Mouse (Mus musculus): Measurements from ENCODE around the gene Pdlim1.

Gene Pdlim1

DNA sequence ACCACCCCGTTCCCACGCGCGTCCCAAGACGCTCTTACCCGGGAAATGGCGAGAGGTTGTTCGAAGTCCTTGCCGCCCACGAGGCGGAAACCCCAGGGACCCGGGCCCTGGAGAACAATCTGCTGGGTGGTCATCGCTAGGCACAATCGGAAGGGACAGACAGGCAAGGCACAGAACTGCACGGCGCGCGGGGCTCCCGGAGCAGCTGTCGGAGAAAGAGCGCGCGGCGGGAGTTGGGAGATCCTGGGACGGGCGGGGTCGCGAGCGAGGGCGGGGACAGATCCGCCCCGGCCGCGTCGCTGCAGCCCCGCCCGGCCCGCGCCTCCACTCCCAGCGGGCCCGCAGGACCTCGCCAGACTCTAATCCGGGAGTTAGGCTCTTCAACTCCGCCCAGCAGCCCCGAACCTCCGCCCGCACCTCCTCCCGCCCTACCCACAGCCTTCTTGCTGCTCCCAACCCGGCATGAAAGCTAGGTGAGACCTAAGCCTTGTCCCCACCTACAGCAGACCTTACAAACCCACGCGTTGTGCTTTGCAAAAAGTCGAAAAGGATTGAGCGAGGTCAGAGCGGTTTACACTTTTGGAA lies at the start of gene Pdlim1:
Pdlim1 (minus strand) TSS at position 535 of the 585 bp plus-strand sequence.
- DNase-seq (ENCODE audit: low spot score in 2 of 2): peak; percentile 69 to 79

DNA sequence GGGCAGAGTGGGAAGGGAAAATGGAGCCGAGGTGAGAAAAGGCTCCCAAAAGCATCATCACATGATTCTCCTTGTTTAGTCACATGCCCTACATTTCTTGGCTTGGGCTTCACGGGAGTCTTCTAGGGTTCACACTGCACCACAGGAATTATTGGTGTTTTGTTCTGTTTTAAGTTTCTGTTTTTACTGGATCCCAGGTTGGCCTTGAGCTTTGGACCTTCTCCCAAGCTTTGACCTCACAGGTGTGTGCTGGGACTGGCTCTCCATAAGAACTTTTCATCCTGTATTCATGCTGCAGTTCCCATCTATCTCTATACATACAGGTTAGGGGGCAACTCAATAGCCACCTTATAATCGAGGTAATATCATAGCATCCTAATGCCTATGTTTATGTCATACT lies 47.6 kb upstream of the Pdlim1 start:
- DNase-seq (ENCODE audit: low spot score in 2 of 2): no peak

DNA sequence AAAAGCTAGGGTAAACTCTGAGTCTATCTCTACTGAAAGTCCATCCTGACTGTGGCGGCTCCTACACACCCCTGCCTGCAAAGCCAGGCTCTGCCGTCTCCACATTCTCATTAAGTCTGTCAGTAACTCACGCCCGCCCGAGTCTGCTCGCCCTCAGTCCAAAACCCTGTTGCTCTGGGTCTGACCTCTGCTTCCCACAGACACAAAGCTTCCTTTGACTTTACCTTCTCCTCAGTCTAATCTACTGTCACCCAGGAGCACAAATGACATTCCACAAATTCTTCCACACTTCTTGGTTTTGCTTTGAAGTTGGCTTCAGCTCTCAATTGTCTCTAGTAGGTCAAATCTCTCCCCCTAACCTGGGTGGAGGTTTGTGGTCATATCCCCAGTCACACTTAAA lies 46.9 kb upstream of the Pdlim1 start:
- no peak for DNase-seq (ENCODE audit: low spot score in 2 of 2)

DNA sequence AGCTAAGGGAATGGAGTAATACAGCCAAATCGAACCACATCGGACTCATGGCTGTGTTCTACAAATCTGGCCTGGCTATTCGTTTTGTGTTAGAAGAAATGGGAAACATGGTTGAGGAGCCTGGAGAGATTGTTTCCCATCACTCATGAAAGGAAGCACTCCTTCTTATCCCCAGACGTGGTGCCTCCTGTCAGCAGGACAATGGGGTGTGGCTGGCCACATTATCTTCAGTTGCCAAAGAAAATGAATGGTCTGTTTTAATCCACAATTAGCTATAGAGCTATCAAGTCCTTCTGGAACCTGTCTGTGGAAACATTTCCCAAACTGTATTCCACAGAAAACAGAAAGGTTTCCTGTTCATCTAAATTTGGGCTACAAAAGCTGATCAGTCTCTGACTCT lies 45.4 kb upstream of the Pdlim1 start:
- no peak for DNase-seq (ENCODE audit: low spot score in 2 of 2)

DNA sequence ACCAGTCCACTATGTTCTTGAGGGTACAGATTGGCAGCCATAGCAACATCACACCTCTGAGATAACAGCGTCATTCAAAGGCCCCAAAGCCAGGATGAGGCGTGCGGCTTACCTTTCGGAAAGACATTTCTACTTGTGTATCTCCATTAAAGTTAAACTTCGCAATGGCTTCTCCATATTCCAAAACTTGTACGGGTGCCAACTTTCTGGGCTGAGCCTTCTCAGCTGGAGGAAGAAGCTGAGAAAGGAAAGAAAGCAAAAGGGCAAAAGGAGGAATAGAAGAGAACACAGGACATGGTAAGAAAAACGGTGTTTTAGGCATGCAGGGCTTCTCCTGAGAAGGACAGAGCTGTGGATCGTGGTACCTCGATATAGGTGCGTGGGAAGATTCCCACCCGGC lies 42.6 kb upstream of the Pdlim1 start:
- no peak for DNase-seq (ENCODE audit: low spot score in 2 of 2)

DNA sequence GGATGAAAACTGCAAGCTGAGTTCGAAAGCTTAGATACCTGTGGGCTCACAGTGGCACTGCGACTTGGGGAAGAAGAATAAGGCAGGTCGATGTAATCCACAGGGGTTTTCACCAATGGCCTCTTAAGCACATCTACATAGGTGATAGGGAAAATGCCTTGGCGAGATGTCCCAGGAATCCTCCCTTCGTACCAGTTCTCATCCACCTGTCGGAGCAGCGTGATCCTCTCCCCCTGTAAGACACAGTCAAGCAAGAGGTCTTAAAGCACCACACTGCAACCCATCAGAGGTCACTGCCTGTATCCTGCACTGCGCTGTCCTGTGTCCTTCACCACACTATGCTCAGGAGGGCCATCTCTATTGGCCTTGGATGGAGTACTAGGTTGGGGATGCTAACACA lies 40.0 kb upstream of the Pdlim1 start:
- DNase-seq (ENCODE audit: low spot score in 2 of 2): no peak

DNA sequence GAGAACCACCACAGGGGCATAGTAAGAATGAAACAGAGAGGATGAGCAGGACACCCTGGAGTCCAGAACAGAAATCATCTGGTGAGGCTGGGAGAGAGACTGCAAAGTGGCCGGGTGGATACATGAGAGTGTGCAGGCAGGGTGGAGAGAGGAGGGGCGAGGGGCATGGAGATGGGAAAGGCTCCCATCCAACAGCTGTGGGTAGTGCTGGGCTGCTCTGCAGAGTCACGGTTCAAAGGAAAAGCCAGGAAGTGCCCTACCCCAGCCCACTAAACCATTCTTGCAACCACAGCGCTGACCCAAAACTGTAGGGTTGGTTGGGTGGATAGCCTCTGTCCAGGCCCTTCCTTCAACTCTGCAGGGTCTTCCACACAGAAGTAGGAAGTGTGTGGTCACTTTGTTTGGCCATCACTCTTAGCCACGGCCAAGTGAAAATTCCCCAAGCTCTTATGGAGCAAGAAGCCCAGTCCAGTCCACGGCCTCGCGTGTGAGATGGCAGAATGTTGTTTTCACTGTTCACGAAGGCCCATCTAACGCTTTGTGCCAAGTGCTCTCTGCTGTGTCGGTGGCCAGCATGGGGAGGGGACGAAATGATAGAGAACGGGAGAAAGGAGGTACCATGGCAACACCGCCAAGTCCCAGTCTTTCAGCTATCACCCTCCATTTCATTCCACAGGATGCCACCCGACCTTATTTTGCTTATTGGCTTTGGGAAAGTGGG lies 38.9 kb upstream of the Pdlim1 start:
- no peak for DNase-seq (ENCODE audit: low spot score in 2 of 2)

DNA sequence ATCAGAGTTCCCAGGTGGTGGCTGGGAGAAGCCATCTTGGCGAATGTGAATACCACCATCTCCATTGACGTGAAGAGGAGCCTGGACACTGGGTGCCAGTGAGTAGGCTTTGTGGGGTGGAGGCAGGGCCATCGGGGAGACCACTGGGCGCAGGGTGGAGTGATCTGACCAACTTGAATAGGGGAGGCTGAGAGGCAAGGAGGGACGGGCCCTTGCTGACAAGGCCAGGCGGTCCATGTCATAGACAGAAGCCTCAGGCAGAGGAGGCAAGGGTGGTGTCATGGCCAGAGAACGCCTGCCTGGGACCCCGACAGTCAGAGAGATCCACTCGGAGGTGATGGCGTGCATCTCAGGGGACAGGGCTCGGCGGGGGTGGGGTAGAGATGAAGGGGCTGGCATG lies 38.3 kb upstream of the Pdlim1 start:
- no peak for DNase-seq (ENCODE audit: low spot score in 2 of 2)

DNA sequence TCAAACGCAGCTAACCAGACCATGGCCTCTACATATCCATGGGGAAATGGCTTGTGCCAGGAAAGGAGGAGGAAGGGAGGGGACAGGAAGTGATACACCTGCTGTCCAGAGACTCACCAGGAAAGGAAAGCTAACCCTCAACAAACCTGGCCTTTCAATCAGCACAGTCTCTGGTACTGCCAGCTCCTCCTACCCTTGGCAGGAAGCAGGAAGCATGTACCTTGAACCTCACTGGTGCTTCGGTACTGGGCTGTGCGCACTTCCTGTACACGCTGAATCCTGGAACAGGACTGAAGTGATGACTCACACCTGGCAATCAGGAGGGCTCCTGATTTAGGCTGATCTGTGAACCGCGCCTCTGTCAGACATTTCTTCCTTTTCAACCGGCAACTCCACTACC lies 35.9 kb upstream of the Pdlim1 start:
- DNase-seq (ENCODE audit: low spot score in 2 of 2): no peak

DNA sequence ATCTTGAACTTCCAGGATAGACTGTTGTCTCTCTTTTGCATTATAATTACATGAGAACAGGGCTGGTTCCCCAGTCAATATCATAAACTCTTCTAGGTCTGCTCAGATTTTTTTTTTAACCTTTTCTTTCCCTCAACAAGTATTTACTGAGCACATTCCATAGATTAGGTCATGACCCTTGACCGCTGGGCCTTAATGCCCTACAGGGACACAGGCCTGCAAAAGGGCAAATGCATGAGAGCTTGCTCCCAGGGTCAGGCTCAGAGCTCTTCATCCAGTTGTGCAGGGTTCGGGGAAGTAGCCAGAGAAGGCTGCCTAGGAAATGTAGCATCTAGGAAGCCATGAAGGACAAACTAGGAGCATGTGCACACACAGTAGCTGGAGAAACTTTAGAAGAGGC lies 35.0 kb upstream of the Pdlim1 start:
- no peak for DNase-seq (ENCODE audit: low spot score in 2 of 2)

DNA sequence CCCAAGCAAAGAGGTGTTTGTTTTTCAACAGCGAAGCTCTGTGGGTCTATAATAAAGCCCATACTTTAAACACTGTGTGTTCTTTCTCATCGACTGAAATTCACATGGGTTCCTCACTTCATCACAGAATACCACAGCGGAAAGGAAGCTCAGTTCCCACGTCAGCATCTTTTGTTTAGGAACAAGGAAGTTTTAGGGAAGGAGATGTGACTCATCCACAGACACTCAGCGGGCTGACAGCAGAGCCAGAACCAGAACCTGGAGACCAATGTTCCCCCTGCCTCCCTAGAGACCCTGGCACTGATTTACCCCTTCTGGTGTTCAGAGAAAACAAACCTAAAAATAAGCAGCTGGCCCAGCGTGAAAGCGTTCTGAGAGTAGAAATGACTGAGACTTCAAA lies 33.8 kb upstream of the Pdlim1 start:
- DNase-seq (ENCODE audit: low spot score in 2 of 2): no peak

DNA sequence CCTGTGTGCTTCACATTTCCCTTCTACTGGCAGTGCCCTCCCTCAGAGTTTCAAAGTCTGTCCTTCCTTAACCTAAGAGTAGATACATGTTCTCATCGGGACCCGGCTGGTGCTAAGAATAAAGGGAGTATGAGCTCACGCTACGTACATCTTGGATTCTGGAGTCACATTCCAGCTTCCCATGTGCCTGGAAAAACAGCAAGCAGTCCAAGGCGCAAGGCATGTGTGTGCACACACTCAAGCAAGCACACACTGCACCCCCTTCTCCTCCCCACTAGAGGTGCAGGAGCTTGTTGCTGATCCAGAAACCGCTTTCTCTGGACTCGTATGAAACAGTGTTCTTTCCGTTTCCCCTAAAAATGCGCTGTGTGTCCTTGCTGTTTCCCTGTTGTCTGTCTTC lies 31.3 kb upstream of the Pdlim1 start:
- no peak for DNase-seq (ENCODE audit: low spot score in 2 of 2)

DNA sequence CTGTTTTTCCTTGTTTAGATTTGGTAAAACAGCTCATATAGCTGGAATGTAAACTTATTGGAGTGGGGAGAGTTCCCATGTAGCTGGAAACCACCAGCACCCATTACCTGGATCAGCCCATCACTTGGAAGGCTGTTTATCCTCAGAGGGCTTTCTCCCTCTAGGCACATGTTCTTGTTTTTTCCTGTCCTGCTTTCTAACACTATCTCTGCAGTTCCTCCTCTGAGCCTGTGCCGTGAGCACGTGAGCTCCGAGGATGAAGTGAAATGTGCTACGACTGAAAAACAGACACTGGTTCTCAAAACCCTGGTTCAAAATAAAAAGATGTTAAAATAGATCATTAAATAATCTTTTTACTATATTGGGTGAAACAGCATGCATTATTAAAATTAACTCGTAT lies 30.8 kb upstream of the Pdlim1 start:
- DNase-seq (ENCODE audit: low spot score in 2 of 2): no peak

DNA sequence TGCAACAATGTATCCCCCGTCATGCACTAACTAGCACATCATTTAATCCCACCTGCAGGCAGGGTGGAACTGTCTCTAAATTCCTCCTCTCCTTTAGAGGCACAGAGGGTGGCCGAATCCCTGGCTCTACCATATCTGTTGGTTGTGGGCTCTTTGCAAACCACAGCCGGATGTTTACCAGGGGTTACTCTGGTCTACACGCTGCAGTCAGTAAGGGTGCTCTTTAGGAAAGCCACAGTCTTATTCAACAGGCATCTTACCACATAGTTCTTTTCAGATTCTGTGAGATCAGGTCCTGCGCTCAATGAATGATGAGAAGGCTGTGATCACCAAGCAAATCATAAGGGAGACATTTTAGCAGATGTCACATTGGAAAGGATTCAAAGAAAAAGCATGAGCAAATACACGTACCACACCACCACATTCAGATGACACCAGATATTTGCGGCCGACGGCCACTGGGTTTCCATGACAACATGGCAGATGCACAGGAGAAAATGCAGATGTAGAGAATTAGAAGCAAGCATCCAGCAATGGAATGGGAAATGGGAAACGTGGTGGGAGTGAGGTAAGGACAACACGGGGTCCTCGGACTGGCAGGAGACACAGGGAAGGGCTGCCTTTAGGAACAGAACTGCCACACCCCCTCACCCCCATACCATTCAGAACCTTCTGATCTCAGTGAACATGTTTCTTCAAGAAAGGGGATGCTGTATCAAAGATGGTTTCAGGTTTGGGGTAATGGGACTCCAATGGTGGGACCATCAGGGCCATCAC lies 28.5 kb upstream of the Pdlim1 start:
- no peak for DNase-seq (ENCODE audit: low spot score in 2 of 2)

DNA sequence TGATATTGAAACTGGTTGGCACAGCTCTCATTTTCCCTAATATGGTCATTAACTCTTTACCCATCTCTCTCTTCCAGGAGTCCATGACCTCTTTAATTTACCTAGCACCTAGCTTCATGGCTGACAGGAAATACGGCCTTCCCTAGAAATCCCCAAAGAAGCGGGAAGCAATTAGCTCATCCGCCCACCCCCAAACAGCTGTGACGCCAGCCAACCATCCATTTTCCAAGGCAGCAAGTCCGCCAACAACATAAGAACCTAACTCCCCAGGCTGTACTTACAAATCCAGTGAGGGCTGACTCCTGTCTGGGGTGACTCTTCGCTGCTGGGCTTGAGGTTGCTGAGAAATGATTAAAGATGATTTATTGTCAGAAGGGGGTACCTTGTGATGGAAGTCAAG lies 27.5 kb upstream of the Pdlim1 start:
- no peak for DNase-seq (ENCODE audit: low spot score in 2 of 2)

DNA sequence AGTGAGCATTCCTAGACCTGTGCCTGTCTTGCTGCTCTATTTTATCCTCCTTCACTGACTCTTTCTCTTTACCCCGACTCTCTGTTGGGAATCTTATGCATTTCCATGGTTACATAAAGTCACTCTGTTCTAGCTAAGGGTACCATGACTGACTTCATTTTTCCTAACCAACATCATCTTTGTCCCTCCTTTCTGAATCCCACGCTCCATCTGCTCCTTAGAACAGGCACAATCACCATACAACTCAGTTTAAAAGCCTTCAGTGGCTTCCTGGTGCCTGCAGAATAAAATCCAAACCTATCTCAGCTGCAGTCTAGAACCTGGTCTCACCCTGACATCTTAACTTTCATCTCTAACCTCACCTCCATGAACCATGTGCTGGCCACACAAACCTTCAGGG lies 26.9 kb upstream of the Pdlim1 start:
- DNase-seq (ENCODE audit: low spot score in 2 of 2): no peak

DNA sequence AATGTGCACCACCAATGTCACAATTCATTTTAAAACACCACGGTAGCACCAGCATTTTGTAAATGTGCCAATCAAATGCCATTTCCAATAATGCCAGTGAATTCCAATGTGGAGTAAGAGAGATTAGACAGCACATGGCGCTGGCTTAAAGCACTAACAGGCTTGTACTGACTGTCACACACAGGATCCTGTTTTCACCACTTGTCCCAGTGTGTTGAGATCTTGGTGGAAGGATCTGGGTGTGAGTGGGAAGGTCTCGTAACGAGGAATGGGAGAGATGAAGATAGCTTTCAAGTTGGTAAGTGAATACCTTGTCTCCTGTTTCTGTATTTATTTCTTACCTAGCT lies 26.1 kb upstream of the Pdlim1 start:
- no peak for DNase-seq (ENCODE audit: low spot score in 2 of 2)

DNA sequence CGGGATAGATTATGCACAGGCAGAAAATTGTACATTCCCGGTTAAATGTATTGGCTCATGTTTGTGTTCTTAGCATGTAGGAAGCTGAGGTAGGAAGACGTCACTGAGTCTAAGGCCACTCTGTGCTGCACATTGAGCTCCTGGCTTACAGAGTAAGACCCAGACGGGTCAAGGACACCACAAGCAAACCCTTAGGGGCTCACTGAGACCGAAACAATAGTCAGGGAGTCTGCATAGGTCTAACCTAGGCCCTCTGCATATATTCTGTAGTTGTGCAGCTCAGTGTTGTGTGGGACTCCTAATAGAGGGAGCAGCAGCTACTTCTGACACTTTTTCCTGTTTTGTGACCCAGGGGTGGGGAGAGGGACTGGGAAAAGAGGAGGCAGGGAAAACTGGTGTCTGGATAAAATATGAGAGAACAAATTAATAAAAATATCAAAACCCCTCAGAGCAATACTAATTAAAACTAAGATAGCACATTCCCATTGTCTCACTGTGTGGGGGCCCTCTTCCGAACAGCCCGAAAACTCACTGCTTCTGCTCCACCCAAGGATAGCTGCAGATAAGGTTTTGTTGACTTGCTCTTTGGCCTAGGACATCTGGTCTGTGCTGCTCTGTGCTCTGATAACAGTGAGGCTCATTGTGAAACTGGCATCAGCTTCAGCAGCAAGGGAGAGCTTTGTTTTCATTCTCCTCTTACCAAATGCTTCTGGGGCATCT lies 25.6 kb upstream of the Pdlim1 start:
- DNase-seq (ENCODE audit: low spot score in 2 of 2): no peak

DNA sequence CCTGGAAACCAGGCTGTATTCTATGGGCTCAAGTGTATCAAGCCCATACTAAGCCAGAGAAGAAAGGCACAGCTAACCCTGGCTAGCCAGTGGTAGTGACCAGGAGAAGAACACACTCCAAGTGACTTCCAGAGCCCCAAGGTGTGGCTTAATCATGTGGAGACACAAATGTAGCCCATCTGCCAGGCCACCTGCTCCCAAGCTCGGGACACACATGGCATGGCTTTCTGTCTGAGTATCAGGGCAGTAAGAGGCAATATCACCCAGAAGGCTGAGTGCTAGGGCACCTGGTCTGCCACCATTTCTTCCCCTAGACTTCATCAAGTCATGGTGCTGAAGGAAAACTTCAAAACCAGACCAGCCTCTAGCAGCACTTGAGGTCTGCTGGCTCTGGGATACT lies 22.6 kb upstream of the Pdlim1 start:
- no peak for DNase-seq (ENCODE audit: low spot score in 2 of 2)

DNA sequence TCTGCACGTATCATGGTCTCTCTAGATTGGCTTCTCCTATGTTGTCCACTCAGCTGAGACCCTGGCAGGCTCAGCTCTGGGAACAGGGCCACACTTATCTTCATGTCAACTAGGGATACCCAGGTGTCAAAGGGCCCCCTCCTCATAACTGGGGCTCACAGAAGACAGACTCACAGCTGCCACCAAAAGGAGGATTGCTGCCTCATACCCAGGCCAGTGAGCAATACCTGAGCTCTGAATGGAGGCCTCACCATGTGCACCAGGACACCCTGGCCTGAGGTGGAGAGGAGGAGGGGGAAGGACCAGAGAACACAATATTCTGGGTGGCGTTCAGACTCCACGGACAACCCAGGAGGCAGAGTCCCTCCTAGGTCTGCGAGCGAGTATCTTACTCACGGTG lies 22.1 kb upstream of the Pdlim1 start:
- no peak for DNase-seq (ENCODE audit: low spot score in 2 of 2)

DNA sequence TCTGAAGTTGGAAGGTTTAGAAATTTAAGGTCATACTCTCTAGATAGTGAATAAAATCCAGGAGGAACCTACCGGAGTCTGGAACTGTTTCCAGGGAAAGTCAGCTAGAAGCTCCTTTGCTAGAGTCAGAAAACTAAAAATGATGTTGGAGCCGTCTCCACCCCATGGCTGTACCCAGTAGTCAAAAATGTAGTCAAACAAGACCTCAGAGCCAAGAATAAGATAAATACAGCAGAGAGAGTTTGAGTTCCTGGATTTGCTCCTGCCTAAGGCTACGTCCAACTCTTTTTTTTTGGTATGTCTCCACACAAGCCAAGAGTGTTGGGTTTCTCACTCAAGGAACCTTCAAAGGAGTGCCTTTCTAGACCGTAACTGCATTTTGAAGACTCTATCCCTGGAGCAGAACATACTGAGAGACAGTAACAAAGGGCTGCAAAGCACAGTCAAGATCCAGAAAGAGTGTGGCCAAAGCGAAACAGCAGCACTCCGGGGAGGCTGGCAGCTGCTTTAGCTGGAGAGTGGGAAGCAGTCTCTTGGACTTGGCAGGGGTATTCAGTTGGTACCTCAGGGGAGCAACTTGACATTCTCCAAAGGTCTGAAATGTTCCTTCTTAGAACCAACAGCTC lies 18.6 kb upstream of the Pdlim1 start:
- DNase-seq (ENCODE audit: low spot score in 2 of 2): no peak

DNA sequence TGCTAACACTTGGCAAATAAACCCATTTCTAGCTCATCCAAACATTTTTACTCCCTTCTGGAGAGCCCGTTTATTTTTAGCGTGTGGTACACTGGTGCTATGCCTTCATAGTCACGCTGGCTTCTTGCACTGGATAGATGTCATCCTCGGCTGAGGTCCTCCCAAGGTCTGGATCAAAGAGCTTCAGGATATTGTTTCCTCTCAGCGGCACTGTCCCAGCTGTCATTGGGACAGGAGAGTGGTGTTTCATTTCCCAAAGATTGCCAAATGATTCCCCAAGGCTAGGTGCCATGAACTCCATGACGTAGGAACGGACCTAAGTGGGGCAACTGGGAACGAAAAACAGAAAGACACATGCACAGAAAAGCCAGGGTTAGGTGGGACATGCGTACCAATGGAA lies 16.8 kb upstream of the Pdlim1 start:
- DNase-seq (ENCODE audit: low spot score in 2 of 2): no peak
